Mouse (Mus musculus): ENCODE measurements at regions not wholly inside any gene's neighbourhood (a gene's known extent, or its start where the extent isn't known, plus 50 kb on each side); places are given as distances from the start of the nearest gene placed in this dataset.

- Histone ChIP-seq H3K36me3 (ENCODE audit: control insufficient read depth, insufficient read depth, low read length, poor library complexity, severe bottlenecking) (no peaks in the 10 kb centered on the region), H3K4me3 (ENCODE audit: insufficient read depth in 1 of 2, low read depth in 1 of 2, low read length in 2 of 2, poor library complexity in 1 of 2, severe bottlenecking in 1 of 2) (no peak overlapping the region), H3K9me3 (ENCODE audit: control insufficient read depth, insufficient read depth, low read depth, low read length) (no peaks in the 10 kb centered on the region), H3K9ac (ENCODE audit: insufficient read depth, low read depth, low read length, poor library complexity, severe bottlenecking) (no peak overlapping the region), H3K27ac (ENCODE audit: insufficient read depth, low read depth, low read length, poor library complexity, severe bottlenecking) (no peak overlapping the region), H3K4me1 (ENCODE audit: control insufficient read depth in 2 of 2, insufficient read depth in 2 of 2, low read length in 2 of 2, poor library complexity in 1 of 2) (no peaks in the 10 kb centered on the region)
- DNase-seq (ENCODE audit: low read depth, low spot score) = no peak
- in situ Hi-C loops (cut with MboI; ENCODE audit: low sequenced_read_pairs in 2 of 2, unreplicated experiment in 2 of 2) = no loop called here
- no peak for TF ChIP-seq ZNF384 (IDR thresholded peaks at IDR 0.05; ENCODE audit: low read depth, low read length)
- TF ChIP-seq MAFK (IDR thresholded peaks at IDR 0.05; ENCODE audit: insufficient read depth, low read depth, low read length) = no peak
- no peak for TF ChIP-seq HCFC1 (IDR thresholded peaks at IDR 0.05; ENCODE audit: borderline replicate concordance, insufficient read depth, low read length)
- TF ChIP-seq ZC3H11A (IDR thresholded peaks at IDR 0.05; ENCODE audit: borderline replicate concordance, low read depth, low read length) = no peak
- no peak for TF ChIP-seq CHD2 (IDR thresholded peaks at IDR 0.05; ENCODE audit: low read depth, low read length)
These were observed 1134.8 kb upstream of the Gulo start for GRCm38 (mm10) chr14:67143826-67144225.

GRCm38 (mm10) chr14:67142556-67143250 is 1133.7 kb upstream of the Gulo start:
- no peak overlapping the region for H3K4me3 ChIP-seq (ENCODE audit: insufficient read depth in 1 of 2, low read depth in 1 of 2, low read length in 2 of 2, poor library complexity in 1 of 2, severe bottlenecking in 1 of 2)
- no peak for DNase-seq (ENCODE audit: low read depth, low spot score)
- in situ Hi-C loops (cut with MboI; ENCODE audit: low sequenced_read_pairs in 2 of 2, unreplicated experiment in 2 of 2) = no loop called here
- no peaks in the 10 kb centered on the region for H3K4me1 ChIP-seq (ENCODE audit: control insufficient read depth in 2 of 2, insufficient read depth in 2 of 2, low read length in 2 of 2, poor library complexity in 1 of 2)
- no peak overlapping the region for H3K27ac ChIP-seq (ENCODE audit: insufficient read depth, low read depth, low read length, poor library complexity, severe bottlenecking)
- no peaks in the 10 kb centered on the region for H3K36me3 ChIP-seq (ENCODE audit: control insufficient read depth, insufficient read depth, low read length, poor library complexity, severe bottlenecking)
- H3K9me3 ChIP-seq (ENCODE audit: control insufficient read depth, insufficient read depth, low read depth, low read length) = no peaks in the 10 kb centered on the region
- no peak overlapping the region for H3K9ac ChIP-seq (ENCODE audit: insufficient read depth, low read depth, low read length, poor library complexity, severe bottlenecking)
- TF ChIP-seq ZNF384 (IDR thresholded peaks at IDR 0.05; ENCODE audit: low read depth, low read length) = no peak

DNA sequence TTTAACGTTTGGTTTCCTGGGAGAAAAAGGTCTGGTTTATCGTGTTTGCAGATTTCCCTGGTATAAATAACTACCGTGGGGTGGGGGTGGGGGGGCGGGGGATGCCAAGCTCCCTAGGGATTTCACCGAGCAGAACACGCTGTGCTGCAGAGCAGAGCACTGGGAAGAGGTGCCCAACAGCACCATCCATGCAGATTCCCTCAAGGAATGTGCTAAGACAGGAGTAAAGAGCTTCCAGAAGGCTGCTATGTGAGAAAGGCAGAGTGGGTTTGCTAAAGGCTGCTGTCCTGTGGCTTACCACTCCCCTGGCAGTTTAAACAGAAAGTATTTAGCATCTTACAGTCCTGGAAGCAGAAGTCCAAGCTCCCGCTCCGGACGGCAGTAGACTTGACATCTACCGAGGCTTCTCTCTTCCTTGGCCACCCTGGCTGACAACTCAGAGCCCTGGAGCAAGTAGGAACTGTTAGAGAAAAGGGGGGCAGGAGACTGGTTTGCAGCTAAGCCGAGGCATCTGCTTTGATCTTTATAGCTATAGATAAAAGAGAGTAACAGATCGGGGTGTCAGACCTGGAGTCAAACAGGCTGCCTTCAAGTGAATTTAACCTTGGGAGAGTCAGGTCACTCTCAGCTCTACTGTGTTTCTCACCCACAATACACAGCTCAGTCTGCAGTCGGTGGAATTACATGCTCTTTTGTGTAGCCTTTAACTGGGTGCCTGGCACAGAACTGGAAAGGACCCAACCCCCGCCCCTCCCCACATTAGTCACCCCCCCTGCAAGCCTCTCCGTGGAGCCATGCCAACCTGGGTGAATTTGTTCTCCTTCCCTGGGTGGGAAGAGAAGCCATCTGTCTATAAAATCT is 1132.8 kb upstream of the Gulo start:
- in situ Hi-C loops (cut with MboI; ENCODE audit: low sequenced_read_pairs in 2 of 2, unreplicated experiment in 2 of 2) = no loop called here
- no peak overlapping the region for H3K4me3 ChIP-seq (ENCODE audit: insufficient read depth in 1 of 2, low read depth in 1 of 2, low read length in 2 of 2, poor library complexity in 1 of 2, severe bottlenecking in 1 of 2)
- H3K9ac ChIP-seq (ENCODE audit: insufficient read depth, low read depth, low read length, poor library complexity, severe bottlenecking) = no peak overlapping the region
- H3K36me3 ChIP-seq (ENCODE audit: control insufficient read depth, insufficient read depth, low read length, poor library complexity, severe bottlenecking) = no peaks in the 10 kb centered on the region
- TF ChIP-seq HCFC1 (IDR thresholded peaks at IDR 0.05; ENCODE audit: borderline replicate concordance, insufficient read depth, low read length) = no peak
- TF ChIP-seq ZNF384 (IDR thresholded peaks at IDR 0.05; ENCODE audit: low read depth, low read length) = no peak
- TF ChIP-seq CHD2 (IDR thresholded peaks at IDR 0.05; ENCODE audit: low read depth, low read length) = no peak
- no peak for TF ChIP-seq ZC3H11A (IDR thresholded peaks at IDR 0.05; ENCODE audit: borderline replicate concordance, low read depth, low read length)
- TF ChIP-seq MAFK (IDR thresholded peaks at IDR 0.05; ENCODE audit: insufficient read depth, low read depth, low read length) = no peak
- no peaks in the 10 kb centered on the region for H3K4me1 ChIP-seq (ENCODE audit: control insufficient read depth in 2 of 2, insufficient read depth in 2 of 2, low read length in 2 of 2, poor library complexity in 1 of 2)
- no peak for DNase-seq (ENCODE audit: low read depth, low spot score)
- no peaks in the 10 kb centered on the region for H3K9me3 ChIP-seq (ENCODE audit: control insufficient read depth, insufficient read depth, low read depth, low read length)
- H3K27ac ChIP-seq (ENCODE audit: insufficient read depth, low read depth, low read length, poor library complexity, severe bottlenecking) = no peak overlapping the region

- no peak for TF ChIP-seq ZNF384 (IDR thresholded peaks at IDR 0.05; ENCODE audit: low read depth, low read length)
- no peak for TF ChIP-seq ZC3H11A (IDR thresholded peaks at IDR 0.05; ENCODE audit: borderline replicate concordance, low read depth, low read length)
- TF ChIP-seq HCFC1 (IDR thresholded peaks at IDR 0.05; ENCODE audit: borderline replicate concordance, insufficient read depth, low read length) = no peak
- no peak for TF ChIP-seq CHD2 (IDR thresholded peaks at IDR 0.05; ENCODE audit: low read depth, low read length)
- TF ChIP-seq MAFK (IDR thresholded peaks at IDR 0.05; ENCODE audit: insufficient read depth, low read depth, low read length) = no peak
- Histone ChIP-seq H3K4me1 (ENCODE audit: control insufficient read depth in 2 of 2, insufficient read depth in 2 of 2, low read length in 2 of 2, poor library complexity in 1 of 2) (no peaks in the 10 kb centered on the region), H3K9ac (ENCODE audit: insufficient read depth, low read depth, low read length, poor library complexity, severe bottlenecking) (no peak overlapping the region), H3K27ac (ENCODE audit: insufficient read depth, low read depth, low read length, poor library complexity, severe bottlenecking) (no peak overlapping the region), H3K36me3 (ENCODE audit: control insufficient read depth, insufficient read depth, low read length, poor library complexity, severe bottlenecking) (no peaks in the 10 kb centered on the region), H3K4me3 (ENCODE audit: insufficient read depth in 1 of 2, low read depth in 1 of 2, low read length in 2 of 2, poor library complexity in 1 of 2, severe bottlenecking in 1 of 2) (no peak overlapping the region), H3K9me3 (ENCODE audit: control insufficient read depth, insufficient read depth, low read depth, low read length) (no peaks in the 10 kb centered on the region)
- no peak for DNase-seq (ENCODE audit: low read depth, low spot score)
- in situ Hi-C loops (cut with MboI; ENCODE audit: low sequenced_read_pairs in 2 of 2, unreplicated experiment in 2 of 2) = no loop called here
These were observed 1132.1 kb upstream of the Gulo start for GRCm38 (mm10) chr14:67141151-67141550.
